Mouse (Mus musculus): ENCODE results near the gene Pdss2. TPM values are rescaled to one million over a fixed set of nuclear protein-coding genes. Genes with fewer than 3 reads are reported as not detected.
"Not testable (repeated sequence)": the region's sequence is repeated elsewhere in the genome, so short reads cannot be mapped to it uniquely, and the experiment has no call there.

Gene Pdss2
- polyA plus RNA-seq, 1 experiment from 2014 or later: 13.7 TPM

GRCm38 (mm10) chr10:43247994-43248393, 26.7 kb downstream of the Pdss2 start:
- no peak overlapping the region for H3K4me2 ChIP-seq (ENCODE audit: low read depth, low read length)
- no peaks in the 10 kb centered on the region for H3K4me1 ChIP-seq (ENCODE audit: control insufficient read depth, insufficient read depth, low read length)
- H3K36me3 ChIP-seq (replicated peaks; ENCODE audit: control insufficient read depth, insufficient read depth, low read depth, low read length): no peaks in the 10 kb centered on the region
- no peaks in the 10 kb centered on the region for H3K27me3 ChIP-seq (ENCODE audit: control insufficient read depth, insufficient read depth, low read length)
- ATAC-seq (replicated peaks; ENCODE audit: insufficient number of reproducible peaks, low FRiP score, low TSS enrichment, low read depth) (no peak), DNase-seq (ENCODE audit: low spot score) (no peak)
- WGBS: 44% methylated on average over 5 of the region's 5 CpGs
- H3K9ac ChIP-seq (replicated peaks; ENCODE audit: low read length): no peak overlapping the region
- no peak overlapping the region for H3K4me3 ChIP-seq (ENCODE audit: low read depth, low read length)
- H3K9me3 ChIP-seq (replicated peaks; ENCODE audit: control insufficient read depth, low read length): no peaks in the 10 kb centered on the region
- no peak overlapping the region for H3K27ac ChIP-seq (replicated peaks; ENCODE audit: low read depth, low read length)

DNA sequence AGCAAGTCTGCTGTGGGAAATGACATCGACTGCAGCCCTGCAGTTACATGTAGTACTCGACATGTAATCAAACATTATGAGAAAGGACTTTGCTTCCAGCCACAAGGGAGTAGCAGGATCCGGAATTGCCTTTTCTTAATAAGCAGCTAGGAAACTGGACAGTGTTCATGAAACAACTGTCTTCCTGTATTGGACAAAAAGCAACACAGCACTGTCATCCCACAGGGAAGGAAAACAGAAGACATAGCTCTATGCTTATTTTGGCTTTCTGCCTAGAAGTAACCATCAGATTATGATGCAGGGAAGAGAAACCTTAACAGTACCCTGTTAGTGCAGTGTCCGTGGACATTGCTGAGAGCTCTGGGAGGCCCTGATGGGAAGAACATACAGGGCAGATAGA, 31.0 kb downstream of the Pdss2 start:
- Histone ChIP-seq H3K27me3 (ENCODE audit: control insufficient read depth, insufficient read depth, low read length) (no peaks in the 10 kb centered on the region), H3K36me3 (replicated peaks; ENCODE audit: control insufficient read depth, insufficient read depth, low read depth, low read length) (no peaks in the 10 kb centered on the region), H3K27ac (replicated peaks; ENCODE audit: low read depth, low read length) (no peak overlapping the region), H3K4me2 (ENCODE audit: low read depth, low read length) (no peak overlapping the region), H3K4me3 (ENCODE audit: low read depth, low read length) (no peak overlapping the region), H3K4me1 (ENCODE audit: control insufficient read depth, insufficient read depth, low read length) (no peaks in the 10 kb centered on the region), H3K9me3 (replicated peaks; ENCODE audit: control insufficient read depth, low read length) (no peaks in the 10 kb centered on the region), H3K9ac (replicated peaks; ENCODE audit: low read length) (no peak overlapping the region)
- DNase-seq (ENCODE audit: low spot score) (no peak), ATAC-seq (replicated peaks; ENCODE audit: insufficient number of reproducible peaks, low FRiP score, low TSS enrichment, low read depth) (no peak)
- 67% methylated on average over 4 of the region's 4 CpGs for WGBS

DNA sequence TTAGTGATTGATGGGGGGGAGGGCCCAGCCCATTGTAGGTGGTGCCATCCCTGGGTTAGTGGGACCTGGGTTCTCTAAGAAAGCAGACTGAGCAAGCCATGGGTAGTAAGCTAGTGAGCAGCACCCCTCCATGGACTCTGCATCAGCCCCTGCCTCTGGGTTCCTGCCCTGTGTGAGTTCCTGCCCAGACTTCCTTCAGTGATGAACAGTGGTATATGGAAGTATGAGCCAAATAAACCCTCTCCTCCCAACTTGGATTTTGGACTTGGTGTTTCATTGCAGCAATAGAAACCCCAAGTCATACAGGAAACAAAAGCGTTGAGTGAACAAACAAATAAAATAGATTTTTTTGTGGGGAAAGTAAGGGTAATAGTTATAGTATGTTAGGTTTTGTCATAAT, 35.7 kb downstream of the Pdss2 start:
- H3K27me3 ChIP-seq (ENCODE audit: control insufficient read depth, insufficient read depth, low read length); H3K4me1 ChIP-seq (ENCODE audit: control insufficient read depth, insufficient read depth, low read length); H3K4me2 ChIP-seq (ENCODE audit: low read depth, low read length); H3K36me3 ChIP-seq (replicated peaks; ENCODE audit: control insufficient read depth, insufficient read depth, low read depth, low read length); H3K4me3 ChIP-seq (ENCODE audit: low read depth, low read length); H3K9ac ChIP-seq (replicated peaks; ENCODE audit: low read length); ATAC-seq (replicated peaks; ENCODE audit: insufficient number of reproducible peaks, low FRiP score, low TSS enrichment, low read depth); DNase-seq (ENCODE audit: low spot score); H3K27ac ChIP-seq (replicated peaks; ENCODE audit: low read depth, low read length); H3K9me3 ChIP-seq (replicated peaks; ENCODE audit: control insufficient read depth, low read length): not testable (repeated sequence)
- no CpG with 5 or more reads among the region's 1 CpGs for WGBS

- H3K4me1 ChIP-seq (ENCODE audit: control insufficient read depth, insufficient read depth, low read length); H3K4me3 ChIP-seq (ENCODE audit: low read depth, low read length); H3K9me3 ChIP-seq (replicated peaks; ENCODE audit: control insufficient read depth, low read length); H3K27me3 ChIP-seq (ENCODE audit: control insufficient read depth, insufficient read depth, low read length); H3K36me3 ChIP-seq (replicated peaks; ENCODE audit: control insufficient read depth, insufficient read depth, low read depth, low read length); ATAC-seq (replicated peaks; ENCODE audit: insufficient number of reproducible peaks, low FRiP score, low TSS enrichment, low read depth); H3K9ac ChIP-seq (replicated peaks; ENCODE audit: low read length); H3K4me2 ChIP-seq (ENCODE audit: low read depth, low read length); H3K27ac ChIP-seq (replicated peaks; ENCODE audit: low read depth, low read length); DNase-seq (ENCODE audit: low spot score): not testable (repeated sequence)
- WGBS: 86% methylated on average over 8 of the region's 8 CpGs
These were observed 36.2 kb downstream of the Pdss2 start for GRCm38 (mm10) chr10:43257500-43257899.

DNA sequence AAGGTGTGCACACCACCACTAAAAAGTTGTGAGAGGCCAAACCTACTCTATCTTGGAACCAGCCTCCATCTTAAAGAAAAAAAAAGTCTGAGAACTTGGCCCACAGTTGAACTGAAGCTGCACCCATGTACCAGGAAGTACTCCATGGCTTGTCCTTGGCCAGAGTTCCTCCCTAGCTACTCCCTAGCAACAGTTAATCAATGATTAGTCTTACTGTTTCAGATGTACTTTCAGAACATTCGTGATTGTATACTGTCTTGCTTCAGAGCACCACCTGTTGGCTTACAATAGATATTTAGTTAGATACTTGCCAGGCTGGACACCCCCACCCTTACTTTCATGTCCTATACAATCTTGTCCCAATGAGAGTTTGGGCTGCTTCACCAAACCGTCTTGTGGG, 50.0 kb downstream of the Pdss2 start:
- H3K4me3 ChIP-seq (ENCODE audit: low read depth, low read length): no peak overlapping the region
- 82% methylated on average over 2 of the region's 2 CpGs for WGBS

DNA sequence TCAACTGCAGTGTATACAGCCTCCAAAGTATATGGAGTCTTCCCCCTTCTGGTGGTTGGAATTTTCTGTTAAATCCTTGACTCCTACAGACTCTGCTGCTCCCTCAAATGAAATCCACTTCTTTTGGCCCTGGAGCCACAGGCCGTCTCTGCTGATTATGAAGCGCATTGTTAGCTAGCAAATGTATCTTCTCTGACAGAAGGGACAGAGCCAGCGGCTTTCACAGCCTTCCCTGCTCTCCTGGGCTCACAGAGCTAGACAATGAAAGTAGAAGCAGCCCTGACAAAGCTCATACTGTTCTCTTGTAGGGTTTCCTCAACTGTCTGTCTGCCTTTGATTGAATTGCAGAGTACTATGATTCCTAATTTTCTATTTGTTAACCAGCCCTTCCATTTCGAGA, 51.1 kb downstream of the Pdss2 start:
- Histone ChIP-seq H3K9me3 (replicated peaks; ENCODE audit: control insufficient read depth, low read length) (no peaks in the 10 kb centered on the region), H3K9ac (replicated peaks; ENCODE audit: low read length) (no peak overlapping the region), H3K27ac (replicated peaks; ENCODE audit: low read depth, low read length) (no peak overlapping the region), H3K4me1 (ENCODE audit: control insufficient read depth, insufficient read depth, low read length) (no peaks in the 10 kb centered on the region), H3K4me2 (ENCODE audit: low read depth, low read length) (no peak overlapping the region), H3K27me3 (ENCODE audit: control insufficient read depth, insufficient read depth, low read length) (no peaks in the 10 kb centered on the region), H3K36me3 (replicated peaks; ENCODE audit: control insufficient read depth, insufficient read depth, low read depth, low read length) (no peaks in the 10 kb centered on the region), H3K4me3 (ENCODE audit: low read depth, low read length) (no peak overlapping the region)
- ATAC-seq (replicated peaks; ENCODE audit: insufficient number of reproducible peaks, low FRiP score, low TSS enrichment, low read depth): no peak
- no peak for DNase-seq (ENCODE audit: low spot score)
- WGBS: 54% methylated on average over 4 of the region's 4 CpGs

More for the DNA sequence above, 50.0 kb downstream of the Pdss2 start:
- H3K9me3 ChIP-seq (replicated peaks; ENCODE audit: control insufficient read depth, low read length): no peaks in the 10 kb centered on the region
- H3K27me3 ChIP-seq (ENCODE audit: control insufficient read depth, insufficient read depth, low read length): no peaks in the 10 kb centered on the region
- H3K36me3 ChIP-seq (replicated peaks; ENCODE audit: control insufficient read depth, insufficient read depth, low read depth, low read length): no peaks in the 10 kb centered on the region
- no peak overlapping the region for H3K4me2 ChIP-seq (ENCODE audit: low read depth, low read length)
- ATAC-seq (replicated peaks; ENCODE audit: insufficient number of reproducible peaks, low FRiP score, low TSS enrichment, low read depth) (no peak), DNase-seq (ENCODE audit: low spot score) (no peak)
- no peak overlapping the region for H3K27ac ChIP-seq (replicated peaks; ENCODE audit: low read depth, low read length)
- no peak overlapping the region for H3K9ac ChIP-seq (replicated peaks; ENCODE audit: low read length)
- H3K4me1 ChIP-seq (ENCODE audit: control insufficient read depth, insufficient read depth, low read length): no peaks in the 10 kb centered on the region

GRCm38 (mm10) chr10:43273057-43273456, 51.8 kb downstream of the Pdss2 start:
- no peaks in the 10 kb centered on the region for H3K27me3 ChIP-seq (ENCODE audit: control insufficient read depth, insufficient read depth, low read length)
- DNase-seq (ENCODE audit: low spot score) (no peak), ATAC-seq (replicated peaks; ENCODE audit: insufficient number of reproducible peaks, low FRiP score, low TSS enrichment, low read depth) (no peak)
- no peak overlapping the region for H3K4me2 ChIP-seq (ENCODE audit: low read depth, low read length)
- WGBS: 44% methylated on average over 3 of the region's 3 CpGs
- H3K27ac ChIP-seq (replicated peaks; ENCODE audit: low read depth, low read length): no peak overlapping the region
- no peaks in the 10 kb centered on the region for H3K4me1 ChIP-seq (ENCODE audit: control insufficient read depth, insufficient read depth, low read length)
- H3K4me3 ChIP-seq (ENCODE audit: low read depth, low read length): no peak overlapping the region
- H3K9ac ChIP-seq (replicated peaks; ENCODE audit: low read length): no peak overlapping the region
- H3K9me3 ChIP-seq (replicated peaks; ENCODE audit: control insufficient read depth, low read length): no peaks in the 10 kb centered on the region
- H3K36me3 ChIP-seq (replicated peaks; ENCODE audit: control insufficient read depth, insufficient read depth, low read depth, low read length): no peaks in the 10 kb centered on the region

DNA sequence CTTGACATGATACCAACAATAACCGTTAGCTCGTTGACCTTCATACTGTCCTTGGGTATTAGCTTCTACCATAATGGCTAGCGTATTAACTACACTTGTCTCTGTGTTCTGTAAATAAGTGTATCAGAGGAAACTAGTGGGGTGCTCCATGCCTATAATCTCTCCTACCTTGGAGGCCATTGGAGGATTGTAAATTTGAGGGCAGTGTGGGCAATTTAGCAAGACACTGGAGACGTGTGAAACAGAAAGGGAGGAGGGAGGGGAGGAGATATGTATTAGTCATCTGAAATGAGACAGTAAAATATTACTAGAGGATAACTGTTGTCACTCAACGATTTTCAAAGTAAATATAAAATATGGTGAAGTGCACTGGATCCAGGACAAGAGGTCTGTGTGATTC, 54.2 kb downstream of the Pdss2 start:
- Histone ChIP-seq H3K36me3 (replicated peaks; ENCODE audit: control insufficient read depth, insufficient read depth, low read depth, low read length) (no peaks in the 10 kb centered on the region), H3K27me3 (ENCODE audit: control insufficient read depth, insufficient read depth, low read length) (no peaks in the 10 kb centered on the region), H3K4me1 (ENCODE audit: control insufficient read depth, insufficient read depth, low read length) (no peaks in the 10 kb centered on the region), H3K27ac (replicated peaks; ENCODE audit: low read depth, low read length) (no peak overlapping the region), H3K4me3 (ENCODE audit: low read depth, low read length) (no peak overlapping the region), H3K4me2 (ENCODE audit: low read depth, low read length) (no peak overlapping the region), H3K9me3 (replicated peaks; ENCODE audit: control insufficient read depth, low read length) (no peaks in the 10 kb centered on the region), H3K9ac (replicated peaks; ENCODE audit: low read length) (no peak overlapping the region)
- DNase-seq (ENCODE audit: low spot score): no peak
- ATAC-seq (replicated peaks; ENCODE audit: insufficient number of reproducible peaks, low FRiP score, low TSS enrichment, low read depth): no peak
- 85% methylated on average over 5 of the region's 5 CpGs for WGBS
